Mouse (Mus musculus) midbrain, embryonic 14.5 days (tissue): ENCODE data around the gene Hsf4. TPM values are rescaled to one million over a fixed set of nuclear protein-coding genes. Genes with fewer than 3 reads are reported as not detected.

ENCODE experiments used
- ATAC-seq: fragments of 200-750 bp; cut with Nextera tagmentation; 2 replicates; pipeline ENCODE4 v1.8.0; 2017; ENCODE audit warnings: moderate number of reproducible peaks, moderate library complexity; ENCODE audit not compliant: low FRiP score, low TSS enrichment
- DNase-seq: peaks from one replicate; pipeline ENCODE4 v3.0.0-alpha.2; 2015
- H3K27ac ChIP-seq: fragments of 300-500 bp; sonication (generic); replicated peaks from 2 replicates; pipeline ENCODE4 v1.5.1; 2014; ENCODE audit warnings: mild to moderate bottlenecking, low read depth, low read length, moderate library complexity
- H3K27me3 ChIP-seq: fragments of 300-500 bp; sonication (generic); 2 replicates; pipeline ENCODE4 v1.6.1; 2014; ENCODE audit warnings: low read length, control low read depth, mixed read lengths; ENCODE audit not compliant: control insufficient read depth, insufficient read depth
- H3K36me3 ChIP-seq: fragments of 300-500 bp; sonication (generic); 2 replicates; pipeline ENCODE4 v1.6.1; 2014; ENCODE audit warnings: low read length, control low read depth; ENCODE audit not compliant: control insufficient read depth, insufficient read depth
- H3K4me1 ChIP-seq: fragments of 300-500 bp; sonication (generic); 2 replicates; pipeline ENCODE4 v1.6.1; 2014; ENCODE audit warnings: mild to moderate bottlenecking, antibody characterized with exemption, low read length, control low read depth; ENCODE audit not compliant: control insufficient read depth, insufficient read depth
- H3K4me2 ChIP-seq: fragments of 300-500 bp; sonication (generic); 2 replicates; pipeline ENCODE4 v1.6.1; 2014; ENCODE audit warnings: mild to moderate bottlenecking, low read length, moderate library complexity
- H3K4me3 ChIP-seq: fragments of 300-500 bp; sonication (generic); replicated peaks from 2 replicates; pipeline ENCODE4 v1.5.1; 2014; ENCODE audit warnings: low read depth, low read length
- H3K9ac ChIP-seq: fragments of 300-500 bp; sonication (generic); replicated peaks from 2 replicates; pipeline ENCODE4 v1.6.1; 2014; ENCODE audit warnings: mild to moderate bottlenecking, low read length, moderate library complexity
- H3K9me3 ChIP-seq: fragments of 300-500 bp; sonication (generic); 2 replicates; pipeline ENCODE4 v1.6.1; 2016; ENCODE audit warnings: low read length, control low read depth, mixed read lengths; ENCODE audit not compliant: control insufficient read depth
- WGBS: fragments of 180-500 bp; shearing (Covaris S2); extraction: QIAGEN DNeasy Blood & Tissue Kit; methylation state at CpG from one replicate; pipeline ENCODE4 v1.1.7; 2014; 5-methylcytosine and 5-hydroxymethylcytosine counted together
- microRNA counts: library from miRNA; unstranded; fragments of <30 nt; microRNA quantifications from one replicate; lab custom pipeline; 2016
- microRNA-seq: library from miRNA; unstranded; fragments of <30 nt; microRNA quantifications from one replicate; pipeline ENCODE4, GENCODE M21; 2016
- polyA plus RNA-seq: library from polyadenylated mRNA; unstranded; fragments of >200 nt; fragmentation: Nextera tagmentation; extraction: Ambion mirVana; gene quantifications from 2 replicates; pipeline ENCODE4 v1.2.1, GENCODE M21; 2014

Hsf4 gene
- polyA plus RNA-seq, 1 experiment from 2014 or later, result 0.14 TPM

- no peak overlapping the region for H3K9ac ChIP-seq
- no peaks in the 10 kb centered on the region for H3K9me3 ChIP-seq
Observed at GRCm38 (mm10) chr8:105312891-105313481, 43.4 kb downstream of the Hsf4 start.

DNA sequence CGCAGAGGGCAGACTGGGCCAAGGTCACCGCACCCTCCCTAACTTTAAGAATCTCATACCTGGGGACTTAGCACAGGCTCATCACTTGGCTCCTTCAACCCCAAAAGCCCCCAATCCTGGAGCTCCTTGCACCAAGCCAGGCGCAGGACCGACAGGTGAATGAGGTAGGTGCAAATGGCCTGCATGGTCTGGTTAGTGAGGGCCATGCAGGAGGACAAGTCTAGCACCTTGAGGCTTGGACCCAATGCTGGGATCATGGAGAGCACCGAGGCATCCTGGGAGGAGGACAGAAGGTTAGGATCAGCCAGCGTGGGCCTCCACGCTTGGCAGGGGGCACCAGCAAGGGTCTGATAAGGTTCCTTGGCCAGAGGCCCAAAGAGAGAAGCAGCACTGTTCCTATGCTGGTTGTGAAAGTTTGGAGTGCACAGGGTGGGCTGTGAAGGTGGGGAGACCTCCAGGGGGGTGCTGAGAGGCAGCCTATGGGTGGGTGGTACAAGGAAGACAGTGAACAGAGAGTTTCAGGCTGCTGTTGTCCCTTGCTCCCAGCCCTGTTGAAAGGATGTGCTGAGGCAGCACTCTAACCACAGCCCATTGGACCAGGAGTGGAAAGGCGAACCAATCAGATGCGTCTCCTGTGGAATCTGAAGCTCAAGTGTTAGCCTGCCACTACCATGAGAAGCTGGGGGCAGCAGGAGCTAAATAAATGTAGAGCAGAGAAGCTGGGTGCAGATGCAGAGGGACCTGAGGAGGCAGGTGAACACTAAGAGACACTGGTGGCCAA is 44.2 kb downstream of the Hsf4 start:
- 85% methylated on average over 9 of the region's 9 CpGs for whole genome bisulfite sequencing
- Histone ChIP-seq H3K4me2 (no peak overlapping the region), H3K9me3 (no peaks in the 10 kb centered on the region), H3K27me3 (no peaks in the 10 kb centered on the region), H3K36me3 (peaks cover 77% of the 10 kb centered on the region), H3K4me1 (no peaks in the 10 kb centered on the region), H3K4me3 (no peak overlapping the region), H3K9ac (no peak overlapping the region), H3K27ac (no peak overlapping the region)
- DNase-seq (no peak), ATAC-seq (no peak)

More at GRCm38 (mm10) chr8:105312891-105313481, 43.4 kb downstream of the Hsf4 start:
- Histone ChIP-seq H3K4me3 (no peak overlapping the region), H3K27me3 (no peaks in the 10 kb centered on the region), H3K4me2 (no peak overlapping the region), H3K36me3 (peaks cover 77% of the 10 kb centered on the region), H3K4me1 (no peaks in the 10 kb centered on the region), H3K27ac (no peak overlapping the region)
- 94% methylated on average over 8 of the region's 8 CpGs for WGBS
- no peak for DNase-seq
- ATAC-seq, result no peak

DNA sequence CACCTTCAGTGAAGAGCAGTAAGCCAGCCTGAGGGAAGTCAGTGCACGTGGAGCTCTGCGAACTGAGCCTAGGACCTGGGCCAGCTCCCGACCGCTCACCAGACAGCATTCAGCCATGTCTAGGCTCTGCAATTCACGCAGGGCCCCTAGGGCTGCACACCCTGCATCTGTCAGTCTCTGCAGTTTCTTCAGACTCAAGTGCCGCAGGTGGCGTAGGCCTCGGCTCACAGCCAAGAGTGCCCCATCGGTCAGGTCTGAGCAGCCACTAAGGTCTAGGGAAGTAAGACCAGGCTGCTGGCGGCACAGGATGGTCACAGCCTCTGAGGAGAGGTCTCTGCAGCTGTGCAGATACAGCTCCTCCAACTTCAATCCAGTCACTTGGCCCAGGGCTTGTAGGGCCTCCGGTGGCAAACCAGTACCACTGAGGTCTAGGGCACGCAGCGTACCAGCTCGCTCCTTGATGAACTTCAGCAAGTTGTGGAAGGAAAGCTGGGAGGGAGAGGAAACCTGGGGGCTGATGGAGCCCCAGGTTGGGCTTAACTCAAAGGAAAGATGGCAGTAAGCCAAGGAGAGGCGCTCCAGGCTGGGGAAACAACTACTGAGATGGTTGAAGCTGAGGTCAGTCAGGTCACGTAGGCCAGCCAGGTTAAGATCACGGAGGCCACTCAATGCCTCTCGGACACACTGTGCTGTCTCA is 45.6 kb downstream of the Hsf4 start:
- H3K27ac ChIP-seq, result no peak overlapping the region
- no peak overlapping the region for H3K9ac ChIP-seq
- H3K9me3 ChIP-seq, result no peaks in the 10 kb centered on the region
- peaks cover 76% of the 10 kb centered on the region for H3K36me3 ChIP-seq
- no peaks in the 10 kb centered on the region for H3K4me1 ChIP-seq
- H3K4me3 ChIP-seq, result no peak overlapping the region
- no peaks in the 10 kb centered on the region for H3K27me3 ChIP-seq
- DNase-seq, result no peak
- 92% methylated on average over 18 of the region's 18 CpGs for WGBS
- H3K4me2 ChIP-seq, result no peak overlapping the region
- ATAC-seq, result no peak; the same call in 1 of the 2 replicates

DNA sequence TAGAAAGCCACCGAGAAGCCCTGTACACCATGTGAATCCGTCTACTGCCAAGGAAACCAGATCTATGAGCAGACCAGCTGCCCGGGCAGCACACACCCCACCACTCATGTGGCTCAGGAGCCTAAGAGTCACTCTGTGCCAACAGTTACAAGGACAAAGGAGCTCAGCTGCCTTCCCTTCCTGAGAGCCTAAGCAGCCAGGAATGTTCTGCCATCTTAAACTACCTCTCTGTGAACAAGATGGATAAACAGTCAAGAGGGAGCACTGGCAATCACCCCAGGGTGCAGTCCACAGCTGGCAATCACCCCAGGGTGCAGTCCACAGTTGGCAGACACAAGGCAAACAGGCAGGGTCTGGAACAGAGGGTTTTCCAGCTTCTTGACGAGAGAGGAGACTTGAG is 48.3 kb downstream of the Hsf4 start:
- H3K27ac ChIP-seq, result no peak overlapping the region
- no peaks in the 10 kb centered on the region for H3K4me1 ChIP-seq
- DNase-seq (no peak), ATAC-seq (no peak)
- no peaks in the 10 kb centered on the region for H3K9me3 ChIP-seq
- no peaks in the 10 kb centered on the region for H3K27me3 ChIP-seq
- 89% methylated on average over 4 of the region's 4 CpGs for WGBS
- no peak overlapping the region for H3K9ac ChIP-seq
- H3K36me3 ChIP-seq, result peaks cover 69% of the 10 kb centered on the region
- H3K4me3 ChIP-seq, result no peak overlapping the region
- H3K4me2 ChIP-seq, result no peak overlapping the region

DNA sequence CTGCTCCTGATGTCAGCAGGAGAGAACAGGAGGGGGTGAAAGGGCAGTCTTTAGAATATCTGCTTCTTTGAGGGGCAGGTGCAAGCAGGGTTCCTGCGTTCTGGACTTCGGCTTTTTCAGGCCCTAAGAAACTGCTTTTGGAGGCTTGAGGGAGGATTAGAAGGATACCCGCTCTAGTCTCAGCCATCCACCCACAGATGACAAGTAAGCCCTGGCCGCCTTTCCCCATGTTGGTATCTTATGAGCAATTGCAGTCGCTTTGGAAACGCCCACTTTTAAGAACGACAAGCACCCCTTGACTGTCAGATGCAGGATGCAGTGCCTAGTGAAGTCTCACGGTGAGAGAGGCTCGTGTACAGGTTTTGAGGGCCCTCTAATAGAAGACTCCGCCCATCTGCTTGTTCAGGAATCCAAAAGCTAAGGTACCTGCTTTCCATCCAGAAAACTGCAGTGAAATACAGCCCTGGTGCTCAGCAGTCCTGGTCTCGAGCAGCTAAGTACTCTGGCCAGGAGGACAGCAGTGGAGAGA is 49.1 kb downstream of the Hsf4 start:
- H3K4me3 ChIP-seq, result no peak overlapping the region
- DNase-seq (no peak), ATAC-seq (no peak)
- no peak overlapping the region for H3K4me2 ChIP-seq
- no peaks in the 10 kb centered on the region for H3K4me1 ChIP-seq
- H3K9me3 ChIP-seq, result no peaks in the 10 kb centered on the region
- no peak overlapping the region for H3K9ac ChIP-seq
- 81% methylated on average over 11 of the region's 11 CpGs for WGBS
- peaks cover 67% of the 10 kb centered on the region for H3K36me3 ChIP-seq
- H3K27me3 ChIP-seq, result no peaks in the 10 kb centered on the region
- H3K27ac ChIP-seq, result no peak overlapping the region

GRCm38 (mm10) chr8:105323183-105323582 is 53.6 kb downstream of the Hsf4 start:
- 95% methylated on average over 4 of the region's 4 CpGs for WGBS
- Histone ChIP-seq H3K27ac (no peak overlapping the region), H3K4me3 (no peak overlapping the region), H3K9ac (no peak overlapping the region), H3K27me3 (no peaks in the 10 kb centered on the region), H3K36me3 (peaks cover 34% of the 10 kb centered on the region), H3K4me1 (peaks cover 16% of the 10 kb centered on the region), H3K9me3 (no peaks in the 10 kb centered on the region), H3K4me2 (no peak overlapping the region)
- ATAC-seq (no peak), DNase-seq (no peak)

MicroRNA genes within 50 kb of the gene (microRNA counts, 519-probe panel; counts per million panel counts)
- 4,161 counts per million, percentile 28 among the panel's probes with 10 or more counts for microRNA mmu-miR-328 (lab: Ali Mortazavi, UCI)

Small RNAs within 50 kb of the gene (microRNA-seq; reads per million reads assigned to microRNA genes)
- gene Gm27320 (not detected), gene Mir328 (412 reads per million, percentile 71 among the genes with 10 or more reads in this experiment)

Other genes starting within 250 kb of the Hsf4 start
- not detected in 2 replicates for gene Ces3a, start 221.2 kb upstream of the Hsf4 start, polyA plus RNA-seq
- not detected in 2 replicates for gene Ces3b, start 186.0 kb upstream of the Hsf4 start, polyA plus RNA-seq
- gene Ces4a, start 138.0 kb upstream of the Hsf4 start, polyA plus RNA-seq, result not detected in 2 replicates
- gene Cbfb, start 99.1 kb upstream of the Hsf4 start, polyA plus RNA-seq, result 25.7 and 34.7 TPM in 2 replicates
- gene D230025D16Rik, start 44.7 kb upstream of the Hsf4 start, polyA plus RNA-seq, result 38.7 and 39.9 TPM in 2 replicates
- gene B3gnt9, start 14.6 kb upstream of the Hsf4 start, polyA plus RNA-seq, result 3.2 and 5.6 TPM in 2 replicates
- 13.5 and 15.0 TPM in 2 replicates for gene Tradd, start 5.2 kb upstream of the Hsf4 start, polyA plus RNA-seq
- 0.72 and 0.96 TPM in 2 replicates for gene Fbxl8, start 5.2 kb upstream of the Hsf4 start, polyA plus RNA-seq
- gene Nol3, start 6.3 kb downstream of the Hsf4 start, polyA plus RNA-seq, result 3.0 and 4.2 TPM in 2 replicates
- gene 4931428F04Rik, start 20.1 kb downstream of the Hsf4 start, polyA plus RNA-seq, result 65.7 and 98.8 TPM in 2 replicates
- gene Exoc3l, start 26.3 kb downstream of the Hsf4 start, polyA plus RNA-seq, result 8.6 and 13.1 TPM in 2 replicates
- 43.9 and 51.7 TPM in 2 replicates for gene E2f4, start 27.9 kb downstream of the Hsf4 start, polyA plus RNA-seq
- gene Elmo3, start 35.8 kb downstream of the Hsf4 start, polyA plus RNA-seq, result 0.55 and 1.1 TPM in 2 replicates
- 0.72 and 0.86 TPM in 2 replicates for gene Lrrc29, start 56.5 kb downstream of the Hsf4 start, polyA plus RNA-seq
- gene Tmem208, start 56.6 kb downstream of the Hsf4 start, polyA plus RNA-seq, result 122 and 149 TPM in 2 replicates
- gene Fhod1, start 78.2 kb downstream of the Hsf4 start, polyA plus RNA-seq, result 0.59 and 0.84 TPM in 2 replicates
- gene Slc9a5, start 79.0 kb downstream of the Hsf4 start, polyA plus RNA-seq, result 8.3 and 10.2 TPM in 2 replicates
- gene Plekhg4, start 103.5 kb downstream of the Hsf4 start, polyA plus RNA-seq, result 1.4 and 3.0 TPM in 2 replicates
- not detected in 2 replicates for gene Kctd19, start 143.7 kb downstream of the Hsf4 start, polyA plus RNA-seq
- 1.5 and 1.7 TPM in 2 replicates for gene Lrrc36, start 143.8 kb downstream of the Hsf4 start, polyA plus RNA-seq
- gene Tppp3, start 201.7 kb downstream of the Hsf4 start, polyA plus RNA-seq, result 91.3 and 108 TPM in 2 replicates
- 25.2 and 26.4 TPM in 2 replicates for gene Zdhhc1, start 227.1 kb downstream of the Hsf4 start, polyA plus RNA-seq
- gene Hsd11b2, start 249.0 kb downstream of the Hsf4 start, polyA plus RNA-seq, result 5.9 and 9.7 TPM in 2 replicates